Mouse (Mus musculus): ENCODE results near the gene 2410004B18Rik. TPM values are rescaled to one million over a fixed set of nuclear protein-coding genes. Genes with fewer than 3 reads are reported as not detected.

Gene 2410004B18Rik
- polyA plus RNA-seq (2017; shearing (Covaris generic)): 10 to 100 TPM; 45.8 to 55.1 TPM

GRCm38 (mm10) chr3:145937505-145938404 lies at the start of gene 2410004B18Rik:
TSS of gene 2410004B18Rik (plus strand) at chr3:145938014.

GRCm38 (mm10) chr3:145922019-145922854 lies 15.6 kb upstream of the 2410004B18Rik start, which contains the start of gene Bcl10:
TSS of gene Bcl10 (plus strand) at chr3:145922804.

GRCm38 (mm10) chr3:145987268-145987969 lies 49.6 kb downstream of the 2410004B18Rik start, which contains the start of gene Syde2:
TSS of gene Syde2 (plus strand) at chr3:145987870.

Other genes starting within 250 kb of the 2410004B18Rik start
- gene Ddah1, start 179.3 kb upstream of the 2410004B18Rik start, polyA plus RNA-seq (2017; shearing (Covaris generic)): not detected
- 10 to 100 TPM; 94.8 to 96.7 TPM for gene Bcl10, start 15.2 kb upstream of the 2410004B18Rik start, polyA plus RNA-seq (2017; shearing (Covaris generic))
- gene Syde2, start 49.9 kb downstream of the 2410004B18Rik start, polyA plus RNA-seq (2017; shearing (Covaris generic)): under 1 TPM; 0.17 to 0.20 TPM
- not detected for gene Wdr63, start 170.1 kb downstream of the 2410004B18Rik start, polyA plus RNA-seq (2017; shearing (Covaris generic))
- 1 to 10 TPM; 2.6 to 4.8 TPM for gene Mcoln3, start 179.4 kb downstream of the 2410004B18Rik start, polyA plus RNA-seq (2017; shearing (Covaris generic))
- gene Mcoln2, start 211.8 kb downstream of the 2410004B18Rik start, polyA plus RNA-seq (2017; shearing (Covaris generic)): 1 to 10 TPM; 2.7 to 4.3 TPM